Mouse (Mus musculus) bone marrow, adult 2 months (tissue): ENCODE data around the gene Clec3a. TPM values are rescaled to one million over a fixed set of nuclear protein-coding genes. Genes with fewer than 3 reads are reported as not detected.

ENCODE experiments used
- H3K27ac ChIP-seq: fragments of 200-500 bp; 2 replicates; pipeline ENCODE4 v1.5.1; 2012; ENCODE audit warnings: low read depth, mild to moderate bottlenecking, control low read depth, inconsistent platforms, low read length; ENCODE audit not compliant: control insufficient read depth, poor library complexity, insufficient read depth
- H3K4me1 ChIP-seq: fragments of 200-500 bp; 2 replicates; pipeline ENCODE4 v1.6.1; 2011; ENCODE audit warnings: low read length; ENCODE audit not compliant: control insufficient read depth, insufficient read depth
- H3K4me3 ChIP-seq: fragments of 200-500 bp; replicated peaks from 2 replicates; pipeline ENCODE3; 2011; ENCODE audit warnings: mild to moderate bottlenecking, low read depth, low read length, control low read depth; ENCODE audit not compliant: control insufficient read depth
- CTCF ChIP-seq: fragments of 200-500 bp; IDR thresholded peaks from 2 replicates; pipeline ENCODE4 v1.5.1; 2011; ENCODE audit warnings: low read length, control low read depth; ENCODE audit not compliant: control insufficient read depth, insufficient read depth
- POLR2A ChIP-seq: fragments of 200-500 bp; IDR thresholded peaks from 2 replicates; pipeline ENCODE4 v1.6.1; 2011; ENCODE audit warnings: low read depth, mild to moderate bottlenecking, control low read depth, low read length, borderline replicate concordance; ENCODE audit not compliant: control insufficient read depth
- WGBS: fragments of 180-500 bp; shearing (Covaris S2); methylation state at CpG from one replicate; pipeline ENCODE4 v1.1.7; 2018; 5-methylcytosine and 5-hydroxymethylcytosine counted together
- polyA plus RNA-seq: library from polyadenylated mRNA; stranded (reverse); fragments of >200 nt; gene quantifications from 2 replicates; pipeline ENCODE4 v1.2.4, GENCODE M21; 2011; ENCODE audit warnings: low replicate concordance; ENCODE audit not compliant: missing spikeins, insufficient read depth, insufficient read length

Clec3a gene
- not detected in 2 replicates for polyA plus RNA-seq

- TF ChIP-seq CTCF (no peak), POLR2A (no peak)
- Histone ChIP-seq H3K27ac (no peak within 1 kb of the TSS), H3K4me3 (peak within 1 kb of the TSS; percentile 20), H3K4me1 (no peaks in the 10 kb centered on the region; the same call in 1 of the 2 replicates)
- WGBS = 81% methylated on average over 8 of the region's 8 CpGs
Observed at GRCm38 (mm10) chr8:114417786-114418185, at the start of gene Clec3a. Gene Clec3a, plus strand, starts transcription at chr8:114418086.

DNA sequence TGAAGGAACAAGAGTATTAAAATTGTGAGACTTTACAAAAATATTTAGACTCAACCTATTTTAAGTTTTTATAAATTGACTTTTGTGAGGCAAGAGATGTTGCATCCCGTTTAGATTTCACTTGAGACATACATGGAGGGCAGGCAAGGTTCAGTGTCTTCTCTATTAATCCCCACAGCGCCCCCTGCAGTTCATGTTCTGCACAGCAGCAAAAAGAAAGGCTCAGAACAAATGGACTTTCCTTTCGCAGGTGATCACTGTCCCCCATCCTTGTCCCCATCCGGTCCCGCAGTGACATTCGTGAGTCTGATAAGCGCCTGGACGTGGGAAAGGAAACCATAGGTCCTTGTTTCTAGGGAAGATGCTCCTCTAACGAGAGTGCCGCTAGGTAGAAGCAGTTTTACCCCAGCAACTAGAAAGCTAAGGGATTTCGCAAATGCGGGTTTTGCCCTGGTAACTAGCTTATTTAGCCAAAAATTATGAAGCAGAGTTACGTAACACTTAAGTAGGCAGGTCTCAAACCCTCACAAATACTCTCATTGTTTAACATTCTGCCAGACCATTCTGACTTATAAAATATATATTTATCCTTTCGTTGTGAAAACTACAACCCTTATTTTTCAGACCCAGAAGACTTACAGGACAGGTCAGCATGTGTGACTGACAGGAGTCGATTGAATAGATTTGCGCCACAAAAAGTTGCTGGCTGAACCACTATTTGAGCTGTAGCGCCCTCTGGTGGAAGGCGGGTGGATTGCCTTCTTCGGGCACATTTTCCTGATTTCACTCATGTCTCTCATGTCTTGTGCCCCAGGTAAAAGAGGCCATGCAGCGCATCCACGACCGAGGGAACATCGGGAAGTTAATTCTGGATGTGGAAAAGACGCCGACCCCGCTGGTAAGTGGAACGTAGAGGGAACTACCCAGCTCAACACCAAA is 48.6 kb upstream of the Clec3a start:
- Histone ChIP-seq H3K27ac (no peak overlapping the region), H3K4me3 (no peak overlapping the region), H3K4me1 (no peaks in the 10 kb centered on the region)
- TF ChIP-seq POLR2A (no peak), CTCF (peak; percentile 83)
- 25% methylated on average over 27 of the region's 27 CpGs for WGBS

DNA sequence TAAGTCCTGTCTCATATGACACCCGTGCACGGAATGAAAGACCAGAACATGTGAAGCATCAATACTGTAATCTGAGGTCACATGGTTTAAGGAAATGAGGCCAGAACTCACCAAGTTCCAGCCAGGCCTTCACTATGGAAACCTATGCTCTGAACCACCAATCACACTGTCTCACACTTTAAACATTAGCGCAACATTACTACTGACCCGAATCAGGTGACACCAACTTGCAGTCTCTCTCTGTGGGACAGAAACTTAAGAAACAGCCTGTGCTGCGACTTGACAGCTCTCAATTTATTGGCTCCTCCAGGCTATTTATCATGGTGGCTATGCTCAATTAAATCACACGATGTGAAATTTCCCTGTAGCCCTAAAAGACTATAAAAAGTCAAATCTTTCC is 43.5 kb upstream of the Clec3a start:
- TF ChIP-seq CTCF (no peak), POLR2A (no peak)
- Histone ChIP-seq H3K4me1 (no peaks in the 10 kb centered on the region), H3K4me3 (no peak overlapping the region), H3K27ac (no peak overlapping the region)
- WGBS = 79% methylated on average over 6 of the region's 6 CpGs

DNA sequence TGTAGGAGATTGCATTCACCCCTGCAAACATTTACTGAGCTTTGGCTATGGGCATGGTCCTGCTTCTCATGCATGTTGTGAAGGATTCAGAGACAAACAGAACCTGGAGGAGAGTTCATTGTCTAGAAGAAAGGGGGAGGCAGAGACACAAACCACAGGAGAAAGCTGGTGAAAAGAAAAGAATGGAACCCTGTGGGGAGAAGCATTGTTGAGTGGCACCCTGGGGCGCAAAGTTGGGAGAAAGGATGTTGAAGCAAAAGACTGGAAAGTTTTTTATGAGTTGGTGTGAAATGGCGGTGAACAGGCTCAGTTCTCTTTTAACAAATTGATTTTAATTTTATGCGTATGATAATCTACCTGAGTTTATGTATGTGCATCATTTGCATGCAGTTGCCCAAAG is 33.7 kb upstream of the Clec3a start:
- Histone ChIP-seq H3K27ac (no peak overlapping the region), H3K4me3 (no peak overlapping the region), H3K4me1 (no peaks in the 10 kb centered on the region)
- TF ChIP-seq CTCF (no peak), POLR2A (no peak)
- WGBS = 88% methylated on average over 3 of the region's 3 CpGs

DNA sequence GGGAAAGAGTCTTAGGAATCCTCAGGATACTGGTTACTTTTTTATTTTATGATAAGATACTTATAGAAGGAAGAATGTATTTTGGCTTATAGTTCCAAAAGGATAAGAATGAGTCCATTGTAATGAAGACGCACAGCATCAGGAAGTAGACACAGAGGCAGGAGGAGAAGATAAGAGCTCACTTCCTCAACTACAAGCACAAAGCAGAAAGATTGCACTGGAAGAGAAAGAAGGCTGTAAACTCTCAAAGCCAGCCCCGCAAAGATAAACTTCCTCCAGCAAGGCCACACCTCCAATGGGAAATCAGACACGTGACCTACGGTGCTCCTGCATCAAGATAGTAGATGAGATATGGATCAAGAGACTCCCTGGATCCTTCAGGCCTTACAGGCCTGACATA is 30.4 kb upstream of the Clec3a start:
- Histone ChIP-seq H3K27ac (no peak overlapping the region), H3K4me1 (no peaks in the 10 kb centered on the region), H3K4me3 (no peak overlapping the region)
- TF ChIP-seq POLR2A (no peak), CTCF (no peak)
- 2% methylated on average over 4 of the region's 4 CpGs for WGBS

DNA sequence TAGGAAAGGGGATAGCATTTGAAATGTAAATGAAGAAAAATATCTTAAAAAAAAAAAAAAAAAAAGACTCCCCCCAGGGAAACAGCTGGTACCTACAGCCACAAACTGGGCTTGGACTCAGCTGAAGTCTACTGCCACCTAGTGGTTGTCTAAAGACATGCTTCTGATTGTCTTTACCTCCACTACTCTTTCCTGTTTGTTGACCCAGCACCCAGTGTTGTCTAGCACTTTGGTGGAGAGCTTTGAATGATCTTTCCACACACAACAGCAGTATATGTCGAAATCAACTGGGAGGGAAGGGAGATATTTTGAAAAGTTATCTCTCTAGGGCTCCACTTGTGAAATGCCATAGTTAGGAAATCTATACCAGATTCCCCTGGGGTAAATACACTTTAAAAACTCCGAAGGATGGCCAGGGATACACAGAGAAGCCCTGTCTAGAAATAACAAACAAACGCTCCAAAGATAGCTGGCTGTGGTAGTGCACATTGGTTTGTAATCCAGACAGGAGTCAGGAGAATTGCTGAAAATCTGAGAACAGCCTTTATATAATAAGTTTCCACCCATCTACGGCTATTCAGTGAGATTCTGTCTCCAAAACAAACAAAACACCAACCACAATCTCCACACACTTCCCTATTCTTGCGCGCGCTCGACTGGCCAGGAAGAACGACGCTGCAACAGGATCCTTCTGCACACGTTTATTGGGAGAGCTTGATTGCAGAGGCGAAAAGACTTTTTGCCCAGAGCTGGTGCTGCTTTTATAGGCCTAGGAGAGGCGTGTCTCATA is 27.2 kb upstream of the Clec3a start:
- H3K4me3 ChIP-seq = no peak overlapping the region
- peak; percentile 39 for TF ChIP-seq CTCF
- TF ChIP-seq POLR2A = no peak
- no peaks in the 10 kb centered on the region for H3K4me1 ChIP-seq
- H3K27ac ChIP-seq = no peak overlapping the region
- 16% methylated on average over 12 of the region's 13 CpGs for WGBS

DNA sequence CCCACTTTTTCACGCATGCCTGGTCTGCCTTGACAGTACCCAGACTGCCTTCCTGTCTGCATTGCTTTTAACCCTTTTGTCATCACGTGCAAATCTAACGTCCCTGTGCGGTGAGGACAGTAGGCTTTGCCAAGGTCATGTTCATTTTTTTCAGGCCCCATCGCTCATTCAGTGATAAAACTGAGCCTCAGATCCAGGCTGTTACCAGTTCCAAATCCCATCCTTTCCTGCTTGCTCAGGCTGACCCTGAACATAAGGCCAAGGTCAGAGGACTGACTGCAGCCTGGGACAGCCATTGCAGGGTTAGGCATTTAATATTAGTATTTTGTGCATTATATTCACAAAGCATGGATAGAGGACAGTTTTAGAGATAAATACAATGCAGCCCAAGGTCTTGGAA is 19.6 kb upstream of the Clec3a start:
- Histone ChIP-seq H3K4me1 (no peaks in the 10 kb centered on the region), H3K4me3 (no peak overlapping the region), H3K27ac (no peak overlapping the region)
- WGBS = 85% methylated on average over 5 of the region's 5 CpGs
- TF ChIP-seq POLR2A (no peak), CTCF (no peak)

DNA sequence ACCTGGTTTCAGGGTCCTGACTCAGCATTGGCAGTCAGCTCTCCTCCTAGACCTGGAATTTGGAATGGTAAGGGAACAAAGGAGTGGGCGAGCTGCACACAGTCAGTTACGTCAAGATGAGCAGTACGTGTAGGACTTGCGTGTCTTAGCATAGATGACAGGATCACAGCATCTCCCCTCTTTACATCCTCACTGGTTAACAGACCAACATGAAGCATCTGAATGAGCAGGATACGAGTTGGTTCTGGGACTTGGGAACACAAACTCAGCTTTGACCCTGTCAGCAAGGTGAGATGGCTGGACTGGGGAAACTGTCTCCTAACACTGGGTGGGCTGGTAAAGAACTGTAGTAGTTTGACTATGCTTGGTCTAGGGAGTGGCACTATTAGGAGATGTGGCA is 18.6 kb upstream of the Clec3a start:
- 94% methylated on average over 5 of the region's 5 CpGs for WGBS
- H3K27ac ChIP-seq = no peak overlapping the region
- no peak overlapping the region for H3K4me3 ChIP-seq
- TF ChIP-seq POLR2A (no peak), CTCF (no peak)
- H3K4me1 ChIP-seq = no peaks in the 10 kb centered on the region
